Mouse (Mus musculus): ENCODE results near the gene Adcy1. TPM values are rescaled to one million over a fixed set of nuclear protein-coding genes. Genes with fewer than 3 reads are reported as not detected.
A peak's percentile ranks its signal among the peaks of the same experiment; 100 is the strongest.

Gene Adcy1
- 2.0 and 2.5 TPM in 2 replicates for polyA plus RNA-seq (2016; fragmentation: Nextera tagmentation; extraction: Ambion mirVana)

GRCm38 (mm10) chr11:7063001-7063584 lies at the start of gene Adcy1:
Gene Adcy1, plus strand, starts transcription at chr11:7063489.
- Histone ChIP-seq H3K27me3 (peaks cover 79% of the 10 kb centered on the region), H3K27ac (replicated peaks) (0 out of 2 replicates have a peak within 1 kb of the TSS, but pooled peaks have one; percentile 25)
- WGBS: under 1% methylated on average over 32 of the region's 69 CpGs

DNA sequence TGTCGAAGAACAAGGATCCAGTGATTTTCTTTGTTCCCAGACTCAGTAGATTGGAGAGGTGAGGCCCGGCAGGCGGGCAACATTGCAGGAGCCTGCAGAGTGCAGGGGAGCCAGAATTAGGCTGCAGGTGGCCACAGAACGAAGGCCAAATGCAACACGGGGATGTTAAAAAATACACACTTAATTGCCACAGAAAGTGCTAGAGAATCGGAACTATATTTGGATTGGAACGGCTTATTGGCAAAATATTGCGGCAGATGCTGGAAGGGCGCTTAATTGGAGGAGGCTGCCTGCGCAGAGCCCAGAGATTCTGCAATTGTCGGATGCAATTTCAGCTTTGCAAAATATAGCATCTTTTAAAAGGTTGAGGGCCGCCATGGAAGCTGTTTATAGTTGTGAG lies 46.4 kb upstream of the Adcy1 start:
- no peak for ATAC-seq (ENCODE audit: low FRiP score, low read depth)
- H3K4me2 ChIP-seq (replicated peaks): no peak overlapping the region
- H3K9ac ChIP-seq (replicated peaks): no peak overlapping the region
- H3K9me3 ChIP-seq: no peaks in the 10 kb centered on the region
- no peaks in the 10 kb centered on the region for H3K27me3 ChIP-seq
- no peak overlapping the region for H3K4me3 ChIP-seq
- WGBS: 90% methylated on average over 12 of the region's 12 CpGs
- H3K36me3 ChIP-seq: no peaks in the 10 kb centered on the region
- H3K4me1 ChIP-seq: no peaks in the 10 kb centered on the region
- H3K27ac ChIP-seq (replicated peaks): no peak overlapping the region

More at GRCm38 (mm10) chr11:7063001-7063584, at the start of gene Adcy1:
- H3K4me1 ChIP-seq: peaks cover 19% of the 10 kb centered on the region
- ATAC-seq (ENCODE audit: low FRiP score, low read depth): peak; percentile 71
- peak within 1 kb of the TSS; percentile 63 for H3K4me3 ChIP-seq
- H3K9me3 ChIP-seq: no peaks in the 10 kb centered on the region
- peak within 1 kb of the TSS; percentile 83 for H3K4me2 ChIP-seq (replicated peaks)
- H3K9ac ChIP-seq (replicated peaks): peak within 1 kb of the TSS; percentile 60
- no peaks in the 10 kb centered on the region for H3K36me3 ChIP-seq

DNA sequence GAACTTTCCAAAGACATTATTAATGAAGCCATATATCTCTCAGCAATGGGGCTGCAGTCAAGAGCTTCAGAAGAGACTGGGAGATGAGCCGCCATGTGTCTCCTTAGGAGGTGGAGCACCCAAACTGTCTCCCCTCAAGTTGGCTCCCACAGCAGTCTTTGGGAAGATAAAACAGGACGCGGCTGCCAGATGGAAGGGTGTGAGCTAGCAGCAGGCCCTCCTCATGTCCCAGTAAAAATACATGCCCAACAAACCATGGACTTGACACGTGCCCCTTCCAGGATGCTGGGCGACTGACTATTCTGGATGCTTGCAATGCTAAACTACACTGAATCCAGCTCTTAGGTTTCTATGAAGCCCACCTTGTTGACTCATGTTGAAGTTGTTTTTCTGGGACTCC lies 45.2 kb upstream of the Adcy1 start:
- WGBS: 95% methylated on average over 5 of the region's 5 CpGs

DNA sequence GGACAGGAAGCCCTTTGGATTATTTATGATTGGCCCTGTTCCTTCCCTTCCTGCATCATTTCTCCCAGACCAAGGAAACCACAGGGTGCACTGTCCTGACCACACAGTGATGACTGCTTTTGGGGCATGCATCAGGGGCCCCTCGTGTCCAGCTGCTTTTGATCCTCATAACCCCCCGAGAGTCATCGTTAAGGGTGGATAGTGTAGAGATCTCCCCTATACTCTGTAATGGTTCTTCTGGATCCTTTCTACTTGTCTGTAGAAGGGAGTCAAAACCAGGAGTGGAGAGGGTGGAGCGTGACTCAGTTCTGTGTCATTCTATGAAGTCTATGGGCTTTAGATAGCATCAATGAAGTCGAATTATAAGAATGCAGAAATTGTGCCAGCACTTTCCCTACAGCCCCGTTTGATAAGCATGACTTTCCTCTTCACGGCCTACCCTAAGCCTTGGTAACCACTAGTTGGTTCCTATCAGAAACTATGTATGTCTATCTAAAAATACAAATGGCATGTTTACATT lies 44.2 kb upstream of the Adcy1 start:
- no peaks in the 10 kb centered on the region for H3K36me3 ChIP-seq
- 92% methylated on average over 7 of the region's 7 CpGs for WGBS
- H3K27ac ChIP-seq (replicated peaks): no peak overlapping the region
- no peaks in the 10 kb centered on the region for H3K9me3 ChIP-seq
- H3K27me3 ChIP-seq: no peaks in the 10 kb centered on the region
- ATAC-seq (ENCODE audit: low FRiP score, low read depth): no peak
- H3K9ac ChIP-seq (replicated peaks): no peak overlapping the region
- H3K4me3 ChIP-seq: no peak overlapping the region
- no peak overlapping the region for H3K4me2 ChIP-seq (replicated peaks)
- H3K4me1 ChIP-seq: no peaks in the 10 kb centered on the region

More for the DNA sequence above, 45.2 kb upstream of the Adcy1 start:
- Histone ChIP-seq H3K9ac (replicated peaks) (no peak overlapping the region), H3K9me3 (no peaks in the 10 kb centered on the region), H3K36me3 (no peaks in the 10 kb centered on the region), H3K27ac (replicated peaks) (no peak overlapping the region), H3K4me2 (replicated peaks) (no peak overlapping the region), H3K27me3 (no peaks in the 10 kb centered on the region), H3K4me1 (no peaks in the 10 kb centered on the region), H3K4me3 (no peak overlapping the region)
- no peak for ATAC-seq (ENCODE audit: low FRiP score, low read depth)

DNA sequence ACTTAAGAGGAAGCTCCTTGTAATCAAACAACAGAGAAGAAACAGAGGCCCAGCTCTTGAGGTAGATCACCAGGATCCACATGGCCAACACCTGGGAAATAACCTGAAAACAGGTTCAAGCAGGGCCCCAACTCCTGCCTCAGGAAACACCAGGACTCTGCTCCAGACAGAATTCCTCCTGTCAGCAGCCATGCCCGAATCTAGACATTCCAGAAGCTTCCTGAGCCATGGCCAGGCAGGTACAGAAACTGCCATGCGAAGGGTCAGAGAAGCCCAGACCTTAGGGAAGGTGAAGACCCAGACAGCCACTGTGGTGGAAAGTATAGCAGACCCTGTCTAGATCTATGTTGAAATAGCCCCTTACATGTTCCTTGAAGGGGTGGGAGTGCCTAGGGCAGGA lies 30.2 kb upstream of the Adcy1 start:
- no peak overlapping the region for H3K9ac ChIP-seq (replicated peaks)
- H3K4me3 ChIP-seq: no peak overlapping the region
- H3K4me1 ChIP-seq: no peaks in the 10 kb centered on the region
- no peak overlapping the region for H3K27ac ChIP-seq (replicated peaks)
- no peak for ATAC-seq (ENCODE audit: low FRiP score, low read depth)
- 74% methylated on average over 2 of the region's 2 CpGs for WGBS
- no peak overlapping the region for H3K4me2 ChIP-seq (replicated peaks)
- H3K9me3 ChIP-seq: no peaks in the 10 kb centered on the region
- no peaks in the 10 kb centered on the region for H3K36me3 ChIP-seq
- H3K27me3 ChIP-seq: no peaks in the 10 kb centered on the region

- 57% methylated on average over 7 of the region's 7 CpGs for WGBS
- no peak for ATAC-seq (ENCODE audit: low FRiP score, low read depth)
- Histone ChIP-seq H3K9ac (replicated peaks) (no peak overlapping the region), H3K4me3 (no peak overlapping the region), H3K36me3 (no peaks in the 10 kb centered on the region), H3K4me1 (no peaks in the 10 kb centered on the region), H3K4me2 (replicated peaks) (no peak overlapping the region), H3K27me3 (no peaks in the 10 kb centered on the region), H3K9me3 (no peaks in the 10 kb centered on the region), H3K27ac (replicated peaks) (no peak overlapping the region)
Observed at GRCm38 (mm10) chr11:7039722-7040121, 23.6 kb upstream of the Adcy1 start.

GRCm38 (mm10) chr11:7040801-7041200 lies 22.5 kb upstream of the Adcy1 start:
- H3K36me3 ChIP-seq: no peaks in the 10 kb centered on the region
- H3K9ac ChIP-seq (replicated peaks): no peak overlapping the region
- no peak overlapping the region for H3K27ac ChIP-seq (replicated peaks)
- H3K9me3 ChIP-seq: no peaks in the 10 kb centered on the region
- ATAC-seq (ENCODE audit: low FRiP score, low read depth): no peak
- 77% methylated on average over 6 of the region's 6 CpGs for WGBS
- H3K27me3 ChIP-seq: no peaks in the 10 kb centered on the region
- H3K4me1 ChIP-seq: no peaks in the 10 kb centered on the region
- no peak overlapping the region for H3K4me2 ChIP-seq (replicated peaks)
- H3K4me3 ChIP-seq: no peak overlapping the region

GRCm38 (mm10) chr11:7047176-7047575 lies 16.1 kb upstream of the Adcy1 start:
- no peak overlapping the region for H3K9ac ChIP-seq (replicated peaks)

GRCm38 (mm10) chr11:7047584-7047983 lies 15.7 kb upstream of the Adcy1 start:
- no peak for ATAC-seq (ENCODE audit: low FRiP score, low read depth)
- Histone ChIP-seq H3K36me3 (no peaks in the 10 kb centered on the region), H3K27me3 (no peaks in the 10 kb centered on the region)

More at GRCm38 (mm10) chr11:7047176-7047575, 16.1 kb upstream of the Adcy1 start:
- no peak overlapping the region for H3K4me2 ChIP-seq (replicated peaks)
- no peaks in the 10 kb centered on the region for H3K27me3 ChIP-seq
- ATAC-seq (ENCODE audit: low FRiP score, low read depth): no peak
- no peak overlapping the region for H3K27ac ChIP-seq (replicated peaks)
- 98% methylated on average over 2 of the region's 2 CpGs for WGBS
- no peaks in the 10 kb centered on the region for H3K9me3 ChIP-seq
- no peaks in the 10 kb centered on the region for H3K36me3 ChIP-seq
- H3K4me1 ChIP-seq: no peaks in the 10 kb centered on the region
- no peak overlapping the region for H3K4me3 ChIP-seq

DNA sequence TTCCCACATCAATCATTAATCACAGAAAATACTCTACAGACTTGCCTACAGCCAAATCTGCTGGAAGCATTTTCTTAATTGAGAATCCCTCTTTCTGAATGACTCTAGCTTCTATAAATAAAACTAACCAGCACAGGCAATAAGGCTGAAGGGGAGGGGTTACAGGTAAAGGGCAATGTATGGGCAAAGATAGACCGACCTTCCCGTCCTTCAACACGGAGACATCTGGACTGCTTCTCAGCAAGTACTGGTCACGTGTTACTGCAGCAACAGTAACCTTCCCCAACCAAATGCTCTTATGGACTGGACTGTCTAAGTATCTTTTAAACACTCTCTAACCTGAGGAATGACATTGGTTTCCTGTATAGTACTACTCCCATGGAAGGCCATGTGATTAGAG lies 9.6 kb upstream of the Adcy1 start:
- WGBS: 95% methylated on average over 4 of the region's 4 CpGs
- ATAC-seq (ENCODE audit: low FRiP score, low read depth): no peak
- Histone ChIP-seq H3K27ac (replicated peaks) (no peak overlapping the region), H3K27me3 (peaks cover 38% of the 10 kb centered on the region), H3K4me3 (no peak overlapping the region), H3K36me3 (no peaks in the 10 kb centered on the region), H3K9me3 (no peaks in the 10 kb centered on the region), H3K4me1 (peaks cover 14% of the 10 kb centered on the region; the same call in 1 of the 2 replicates), H3K4me2 (replicated peaks) (no peak overlapping the region), H3K9ac (replicated peaks) (no peak overlapping the region)

More at GRCm38 (mm10) chr11:7047584-7047983, 15.7 kb upstream of the Adcy1 start:
- H3K4me2 ChIP-seq (replicated peaks): no peak overlapping the region
- no peak overlapping the region for H3K27ac ChIP-seq (replicated peaks)
- H3K4me1 ChIP-seq: no peaks in the 10 kb centered on the region
- no peaks in the 10 kb centered on the region for H3K9me3 ChIP-seq
- no peak overlapping the region for H3K9ac ChIP-seq (replicated peaks)
- H3K4me3 ChIP-seq: no peak overlapping the region

DNA sequence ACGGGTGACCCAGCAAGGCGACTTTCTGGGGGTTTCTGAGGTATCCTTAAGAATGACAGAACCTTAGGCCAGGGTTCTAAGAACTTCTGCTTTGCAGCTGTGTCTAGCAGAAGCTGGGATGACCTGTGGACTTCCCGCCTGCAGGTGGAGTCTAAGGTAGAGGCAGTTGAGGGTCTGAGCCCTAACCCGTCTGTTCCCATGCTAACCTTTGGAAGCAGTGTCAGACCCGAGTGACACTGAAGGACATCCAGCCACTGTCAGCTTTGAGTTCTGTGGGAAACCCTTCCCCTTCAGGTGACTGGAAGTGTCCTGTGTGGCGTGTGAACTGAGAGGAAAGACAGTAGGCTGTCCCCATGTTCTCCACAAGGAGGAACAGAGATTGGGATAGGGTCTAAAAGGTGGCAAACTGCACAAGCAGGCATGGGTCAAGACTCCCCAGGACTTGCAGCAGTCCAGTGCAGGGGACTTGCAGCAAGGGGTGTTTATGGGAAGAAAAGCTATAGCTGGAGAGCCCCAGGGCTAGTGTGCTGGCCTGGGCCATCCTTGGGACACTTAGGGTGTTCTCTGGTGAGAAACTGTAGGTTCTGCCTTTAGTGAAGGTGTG lies 8.5 kb upstream of the Adcy1 start:
- no peak for ATAC-seq (ENCODE audit: low FRiP score, low read depth)
- Histone ChIP-seq H3K27ac (replicated peaks) (no peak overlapping the region), H3K9me3 (no peaks in the 10 kb centered on the region), H3K4me2 (replicated peaks) (no peak overlapping the region), H3K4me3 (no peak overlapping the region), H3K36me3 (no peaks in the 10 kb centered on the region), H3K4me1 (peaks cover 14% of the 10 kb centered on the region; the same call in 1 of the 2 replicates), H3K9ac (replicated peaks) (no peak overlapping the region), H3K27me3 (peaks cover 42% of the 10 kb centered on the region)
- 80% methylated on average over 6 of the region's 6 CpGs for WGBS

GRCm38 (mm10) chr11:7055455-7056017 lies 7.8 kb upstream of the Adcy1 start:
- Histone ChIP-seq H3K36me3 (no peaks in the 10 kb centered on the region), H3K4me2 (replicated peaks) (peak overlapping the region; percentile 13), H3K27ac (replicated peaks) (no peak overlapping the region), H3K27me3 (peaks cover 50% of the 10 kb centered on the region), H3K9ac (replicated peaks) (no peak overlapping the region; the same call in 1 of the 2 replicates), H3K9me3 (no peaks in the 10 kb centered on the region), H3K4me3 (no peak overlapping the region), H3K4me1 (peaks cover 14% of the 10 kb centered on the region; the same call in 1 of the 2 replicates)
- 22% methylated on average over 14 of the region's 14 CpGs for WGBS
- ATAC-seq (ENCODE audit: low FRiP score, low read depth): peak; percentile 69

Data from midbrain, embryonic 12.5 days (tissue).